Mouse (Mus musculus) lung, postnatal 0 days (tissue): ENCODE measurements around the gene Dexi. TPM values are rescaled to one million over a fixed set of nuclear protein-coding genes. Genes with fewer than 3 reads are reported as not detected.
A peak's percentile ranks its signal among the peaks of the same experiment; 100 is the strongest.

Experiments used
- ATAC-seq: fragments of 200-750 bp; cut with Nextera tagmentation; 2 replicates; pipeline ENCODE4 v1.8.0; 2017; ENCODE audit warnings: moderate library complexity
- DNase-seq: peaks from one replicate; pipeline ENCODE4 v3.0.0-alpha.2; 2016; ENCODE audit warnings: low spot score
- H3K27ac ChIP-seq: fragments of 300-500 bp; sonication (generic); 2 replicates; pipeline ENCODE4 v1.5.1; 2014; ENCODE audit warnings: antibody characterized with exemption, mild to moderate bottlenecking, low read length, mixed read lengths
- H3K27me3 ChIP-seq: fragments of 300-500 bp; sonication (generic); replicated peaks from 2 replicates; pipeline ENCODE4 v1.6.1; 2014; ENCODE audit warnings: low read length, mixed read lengths; ENCODE audit not compliant: insufficient read depth
- H3K36me3 ChIP-seq: fragments of 300-500 bp; sonication (generic); 2 replicates; pipeline ENCODE4 v1.6.1; 2014; ENCODE audit warnings: low read length, mixed read lengths; ENCODE audit not compliant: insufficient read depth
- H3K4me1 ChIP-seq: fragments of 300-500 bp; sonication (generic); 2 replicates; pipeline ENCODE4 v1.6.1; 2014; ENCODE audit warnings: antibody characterized with exemption, low read depth, low read length, mixed read lengths; ENCODE audit not compliant: insufficient read depth
- H3K4me2 ChIP-seq: fragments of 300-500 bp; sonication (generic); replicated peaks from 2 replicates; pipeline ENCODE4 v1.6.1; 2014; ENCODE audit warnings: low read depth, mild to moderate bottlenecking, low read length, moderate library complexity, mixed read lengths
- H3K4me3 ChIP-seq: fragments of 300-500 bp; sonication (generic); 2 replicates; pipeline ENCODE4 v1.5.1; 2014; ENCODE audit warnings: low read depth, low read length
- H3K9ac ChIP-seq: fragments of 300-500 bp; sonication (generic); replicated peaks from 2 replicates; pipeline ENCODE4 v1.6.1; 2014; ENCODE audit warnings: low read depth, mild to moderate bottlenecking
- H3K9me3 ChIP-seq: fragments of 300-500 bp; sonication (generic); 2 replicates; pipeline ENCODE4 v1.6.1; 2016; ENCODE audit warnings: low read length, mixed read lengths
- CTCF ChIP-seq: IDR thresholded peaks from 2 replicates; pipeline ENCODE4 v1.5.1; 2016; ENCODE audit warnings: antibody characterized with exemption, mild to moderate bottlenecking
- EP300 ChIP-seq: IDR thresholded peaks from 2 replicates; pipeline ENCODE4 v1.6.1; 2016; ENCODE audit warnings: antibody characterized with exemption, mild to moderate bottlenecking, control low read depth
- WGBS: fragments of 180-500 bp; shearing (Covaris S2); extraction: QIAGEN DNeasy Blood & Tissue Kit; methylation state at CpG from one replicate; pipeline ENCODE4 v1.1.7; 2014; 5-methylcytosine and 5-hydroxymethylcytosine counted together
- polyA plus RNA-seq: library from polyadenylated mRNA; unstranded; fragments of >200 nt; fragmentation: Nextera tagmentation; extraction: Ambion mirVana; gene quantifications from 2 replicates; pipeline ENCODE4 v1.2.1, GENCODE M21; 2015

Gene Dexi
- polyA plus RNA-seq, 1 experiment from 2014 or later, result 19.4 TPM

DNA sequence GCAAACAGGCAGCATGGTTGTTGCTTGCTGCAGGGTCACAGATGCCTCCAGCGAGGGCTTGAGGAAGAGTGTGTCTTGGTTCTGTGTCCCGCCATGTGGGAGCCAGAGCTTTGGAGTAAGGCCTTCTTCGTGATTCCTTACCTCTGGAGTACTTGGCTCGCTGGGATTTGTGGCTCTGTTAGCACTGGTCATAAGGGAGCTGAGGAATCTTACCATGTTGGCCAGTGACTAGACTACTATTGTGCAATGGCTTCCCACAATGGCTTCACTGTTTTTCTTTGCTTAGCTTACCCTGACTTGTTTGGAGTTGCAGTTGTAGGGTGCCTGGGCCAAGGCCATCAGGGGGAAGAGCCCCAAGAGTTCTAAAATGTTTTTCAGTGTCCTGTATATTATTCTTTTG, 33.1 kb upstream of the Dexi start:
- Histone ChIP-seq H3K4me1 (no peaks in the 10 kb centered on the region), H3K9me3 (no peaks in the 10 kb centered on the region), H3K4me3 (no peak overlapping the region), H3K27ac (no peak overlapping the region), H3K4me2 (no peak overlapping the region), H3K27me3 (no peaks in the 10 kb centered on the region), H3K9ac (no peak overlapping the region), H3K36me3 (peaks cover 15% of the 10 kb centered on the region)
- DNase-seq (no peak), ATAC-seq (no peak)
- WGBS, result 91% methylated on average over 4 of the region's 4 CpGs
- TF ChIP-seq EP300 (no peak), CTCF (no peak)

DNA sequence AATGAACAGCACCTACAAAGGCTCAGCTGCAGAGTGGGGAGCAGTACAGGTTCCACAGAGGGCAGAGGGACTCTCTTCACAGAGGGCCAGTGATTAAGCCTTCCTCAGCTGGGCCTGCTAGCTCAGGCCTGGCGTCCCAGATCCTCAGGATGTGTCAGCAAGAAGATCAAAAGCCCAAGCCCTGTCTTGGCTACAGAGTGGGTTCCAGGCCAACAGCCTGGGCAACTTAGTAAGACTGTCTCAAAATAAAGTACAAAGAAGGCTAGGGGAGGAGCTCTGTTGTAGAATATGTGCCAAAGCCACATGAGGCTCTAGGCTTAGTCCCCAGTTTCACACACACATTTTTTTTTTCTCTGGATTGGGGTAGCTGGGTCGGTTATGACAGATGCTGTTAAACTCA, 32.1 kb upstream of the Dexi start:
- no peaks in the 10 kb centered on the region for H3K27me3 ChIP-seq
- H3K4me2 ChIP-seq, result no peak overlapping the region
- ATAC-seq, result no peak
- H3K4me1 ChIP-seq, result no peaks in the 10 kb centered on the region
- 59% methylated on average over 2 of the region's 2 CpGs for WGBS
- peaks cover 5% of the 10 kb centered on the region; the same call in 1 of the 2 replicates for H3K36me3 ChIP-seq
- no peak for DNase-seq
- H3K9ac ChIP-seq, result no peak overlapping the region
- H3K4me3 ChIP-seq, result no peak overlapping the region
- TF ChIP-seq EP300 (no peak), CTCF (no peak)
- no peak overlapping the region for H3K27ac ChIP-seq
- no peaks in the 10 kb centered on the region for H3K9me3 ChIP-seq

DNA sequence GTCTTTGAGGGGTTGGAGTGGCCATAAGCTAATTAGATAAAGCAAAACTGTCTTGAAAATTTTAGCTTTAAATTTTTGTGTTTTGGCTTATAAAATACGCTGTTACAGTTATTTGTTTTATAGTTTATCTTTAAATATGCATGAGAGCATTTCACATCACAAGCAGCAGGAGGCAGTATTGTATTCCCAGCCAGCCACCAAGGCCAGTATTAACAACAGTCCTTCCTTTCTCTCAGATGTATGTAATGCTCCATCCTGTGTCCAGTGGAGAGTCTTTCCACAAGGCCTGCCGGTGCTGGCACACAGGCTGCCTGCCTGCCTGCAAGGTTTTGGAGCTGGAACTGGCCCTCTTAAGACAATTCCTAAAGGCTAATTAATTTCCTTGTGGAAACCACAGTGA, 29.0 kb upstream of the Dexi start:
- ATAC-seq (peak; percentile 63; the same call in 1 of the 2 replicates), DNase-seq (peak; percentile 80)
- WGBS, result 34% methylated on average over 2 of the region's 2 CpGs
- TF ChIP-seq EP300, result no peak
- TF ChIP-seq CTCF, result peak; percentile 83
- H3K4me2 ChIP-seq, result no peak overlapping the region
- H3K9ac ChIP-seq, result no peak overlapping the region
- H3K4me1 ChIP-seq, result no peaks in the 10 kb centered on the region
- no peaks in the 10 kb centered on the region for H3K9me3 ChIP-seq
- no peaks in the 10 kb centered on the region for H3K27me3 ChIP-seq
- H3K27ac ChIP-seq, result no peak overlapping the region
- H3K4me3 ChIP-seq, result no peak overlapping the region
- peaks cover 3% of the 10 kb centered on the region; the same call in 1 of the 2 replicates for H3K36me3 ChIP-seq

DNA sequence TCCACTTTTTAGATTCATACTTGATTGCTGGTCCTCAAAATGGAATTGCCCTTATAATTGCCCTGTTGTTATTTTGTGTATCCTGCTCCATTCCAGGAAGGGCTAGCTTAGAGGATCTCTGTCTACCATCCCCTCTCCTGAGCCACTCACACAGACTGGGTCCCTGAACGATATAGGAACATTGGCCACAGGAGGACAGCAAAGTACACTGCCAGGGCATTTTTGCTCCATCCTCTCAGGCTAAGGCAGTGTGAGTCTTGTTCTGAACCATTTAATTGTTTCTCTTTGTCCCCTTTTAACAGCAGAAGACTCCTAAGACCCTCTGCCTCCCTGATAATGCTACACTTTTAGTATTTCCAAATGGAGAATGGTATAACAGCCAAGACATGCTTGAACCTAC, 27.9 kb upstream of the Dexi start:
- Histone ChIP-seq H3K36me3 (peaks cover 3% of the 10 kb centered on the region; the same call in 1 of the 2 replicates), H3K4me1 (no peaks in the 10 kb centered on the region), H3K9ac (no peak overlapping the region), H3K27ac (no peak overlapping the region), H3K27me3 (no peaks in the 10 kb centered on the region), H3K4me3 (no peak overlapping the region), H3K9me3 (no peaks in the 10 kb centered on the region), H3K4me2 (no peak overlapping the region)
- ATAC-seq, result no peak
- DNase-seq, result no peak
- TF ChIP-seq EP300 (no peak), CTCF (no peak)
- 88% methylated on average over 1 of the region's 1 CpGs for WGBS

DNA sequence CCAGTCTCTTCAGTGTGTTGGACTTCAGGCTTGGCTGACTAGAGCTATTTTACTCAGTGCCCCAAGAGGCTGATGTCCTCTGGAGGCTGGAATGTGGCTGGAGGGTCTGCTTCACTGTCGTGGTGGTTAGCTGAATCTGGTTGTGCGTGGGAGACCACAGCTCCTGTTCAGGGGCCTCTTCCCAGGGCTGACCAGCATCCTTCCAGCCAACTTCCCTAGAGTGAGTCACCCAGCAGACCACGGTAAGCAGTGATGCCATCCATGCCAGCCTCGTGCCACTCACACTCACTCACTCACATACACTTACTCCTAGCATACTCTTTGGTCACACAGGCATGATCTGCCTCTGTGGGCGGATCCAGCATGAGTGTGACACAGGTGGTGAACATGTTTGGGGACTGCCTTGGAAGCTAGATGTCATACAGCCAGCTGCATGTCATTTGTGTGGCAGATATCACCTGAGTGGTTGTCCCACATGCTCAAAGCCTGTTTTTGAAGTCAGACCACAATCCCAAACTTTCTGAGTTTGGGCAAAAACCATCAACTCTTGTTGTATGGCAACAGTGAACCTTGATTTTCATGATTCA, 27.0 kb upstream of the Dexi start:
- Histone ChIP-seq H3K9me3 (no peaks in the 10 kb centered on the region), H3K27ac (no peak overlapping the region), H3K27me3 (no peaks in the 10 kb centered on the region), H3K9ac (no peak overlapping the region), H3K4me1 (no peaks in the 10 kb centered on the region), H3K4me2 (no peak overlapping the region), H3K4me3 (no peak overlapping the region), H3K36me3 (peaks cover 3% of the 10 kb centered on the region; the same call in 1 of the 2 replicates)
- WGBS, result 79% methylated on average over 5 of the region's 5 CpGs
- DNase-seq, result no peak
- TF ChIP-seq CTCF (no peak), EP300 (no peak)
- no peak for ATAC-seq

DNA sequence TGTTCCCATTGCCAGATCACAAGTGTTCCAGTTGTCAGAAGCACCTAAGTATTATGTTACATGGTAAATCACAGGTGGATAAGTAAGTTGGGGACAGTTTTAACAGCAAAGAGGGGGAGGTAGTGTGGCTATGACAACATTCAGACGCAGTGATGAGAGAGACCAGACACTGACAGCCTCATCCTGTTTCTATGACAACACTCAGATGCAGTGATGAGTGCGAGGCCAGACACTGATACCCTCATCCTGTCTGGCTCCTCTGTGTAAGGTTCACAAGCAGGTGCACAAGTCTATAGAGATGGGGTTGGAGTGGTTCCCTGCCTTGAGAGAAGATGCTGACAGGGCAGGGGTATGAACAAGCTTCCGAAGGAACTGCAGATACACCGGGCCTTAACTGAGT, 24.3 kb upstream of the Dexi start:
- ATAC-seq, result no peak
- Histone ChIP-seq H3K4me1 (no peaks in the 10 kb centered on the region), H3K4me3 (no peak overlapping the region), H3K27ac (no peak overlapping the region), H3K27me3 (no peaks in the 10 kb centered on the region), H3K9ac (no peak overlapping the region), H3K4me2 (no peak overlapping the region), H3K9me3 (no peaks in the 10 kb centered on the region), H3K36me3 (peaks cover 12% of the 10 kb centered on the region; the same call in 1 of the 2 replicates)
- no peak for TF ChIP-seq EP300
- TF ChIP-seq CTCF, result no peak
- WGBS, result 89% methylated on average over 4 of the region's 4 CpGs
- no peak for DNase-seq
